Mouse (Mus musculus) MEL (cell line): ENCODE measurements at regions not wholly inside any gene's neighbourhood (a gene's known extent, or its start where the extent isn't known, plus 50 kb on each side); places are given as distances from the start of the nearest gene placed in this dataset.

Experiments used
- CTCF ChIP-seq, 3 experiments: IDR thresholded peaks in 2 of 3; conservative IDR thresholded peaks in 1 of 3; 2 replicates each; pipeline ENCODE4 v1.5.1; 2011 to 2012; ENCODE audit warnings: low read length in 3 of 3, low read depth in 2 of 3, mild to moderate bottlenecking in 2 of 3, improper control_type of control experiment in 1 of 3, inconsistent platforms in 1 of 3, mixed read lengths in 1 of 3, moderate library complexity in 1 of 3; ENCODE audit not compliant: control insufficient read depth in 1 of 3, insufficient read depth in 1 of 3, poor library complexity in 1 of 3, severe bottlenecking in 1 of 3
- E2F4 ChIP-seq: IDR thresholded peaks from 2 replicates; pipeline ENCODE4 v1.6.1; 2011; ENCODE audit warnings: low read depth, low read length, improper control_type of control experiment, borderline replicate concordance
- NRF1 ChIP-seq: IDR thresholded peaks from 2 replicates; pipeline ENCODE4 v1.6.1; 2014; ENCODE audit warnings: low read depth, mild to moderate bottlenecking, inconsistent platforms, low read length, improper control_type of control experiment, moderate library complexity; ENCODE audit not compliant: poor library complexity, insufficient read depth, severe bottlenecking

GRCm38 (mm10) chr10:100927086-100927485, 336.8 kb downstream of the 1700017N19Rik start:
- no peak for TF ChIP-seq E2F4
- no peak for TF ChIP-seq NRF1
- no peak for TF ChIP-seq CTCF (IDR thresholded peaks at IDR 0.05 in 2 of 3, conservative IDR thresholded peaks at IDR 0.05 in 1 of 3; ENCODE audit: control insufficient read depth in 1 of 3, insufficient read depth in 1 of 3, low read depth in 2 of 3, low read length in 3 of 3, poor library complexity in 1 of 3, severe bottlenecking in 1 of 3)
